Comparison of ENCODE assay signal across 25 mouse cellular contexts in the genomic region with DNA sequence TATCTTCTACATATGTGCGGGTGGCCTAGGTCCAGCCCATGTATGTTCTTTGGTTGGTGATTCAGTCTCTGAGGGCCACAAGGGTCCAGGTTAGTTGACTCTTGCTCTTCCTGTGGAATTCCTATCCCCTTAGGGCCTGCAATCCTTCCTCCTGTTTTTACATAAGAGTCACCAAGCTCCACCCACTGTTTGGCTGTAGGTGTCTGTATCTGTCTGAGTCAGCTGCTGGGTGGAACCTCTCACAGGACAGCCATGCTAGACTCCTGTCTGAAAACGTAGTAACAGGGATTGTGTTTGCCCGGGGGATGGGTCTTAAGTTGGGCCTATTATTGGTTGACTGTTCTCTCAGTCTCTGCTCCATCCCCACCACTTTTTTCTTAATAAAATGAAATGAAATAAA. TPM values are rescaled to one million over a fixed set of nuclear protein-coding genes. Genes with fewer than 3 reads are reported as not detected.
DNase-seq lines count a peak whose midpoint lies in the region; ATAC-seq and TF ChIP-seq lines count a peak whose summit lies in the region.
"Had no signal": no experiment of that assay in that cellular context is flagged by ENCODE, and none has a peak within 500 bp of the region (broad histone marks: within the 10 kb centered on the region; RNA-seq: fewer than 3 reads in every experiment).

No protein-coding gene starts in this region.

- H3K9ac ChIP-seq in liver, embryonic 12.5 days: no peak overlapping the region
- H3K9ac ChIP-seq in stomach, postnatal 0 days (ENCODE audit: low read length): no peak overlapping the region
- H3K9ac ChIP-seq: embryonic facial prominence, embryonic 12.5 days; forebrain, embryonic 12.5 days; heart, embryonic 15.5 days; hindbrain, embryonic 14.5 days; midbrain, embryonic 13.5 days had no signal

- ATAC-seq in liver, embryonic 12.5 days: peak; percentile 87
- ATAC-seq in stomach, postnatal 0 days (ENCODE audit: low FRiP score, low TSS enrichment): peak; percentile 48
- no peak for ATAC-seq in megakaryocyte, adult 5-6 weeks (ENCODE audit: poor library complexity, severe bottlenecking)
- ATAC-seq: midbrain, embryonic 13.5 days; Patski had no signal

- no peak overlapping the region for H3K4me3 ChIP-seq in liver, embryonic 12.5 days
- H3K4me3 ChIP-seq in stomach, postnatal 0 days (ENCODE audit: low read depth, low read length): no peak overlapping the region
- H3K4me3 ChIP-seq: embryonic facial prominence, embryonic 12.5 days; forebrain, embryonic 12.5 days; heart, adult 2 months; heart, embryonic 15.5 days; layer of hippocampus, adult 2 months; megakaryocyte, embryonic 14.5 days; midbrain, embryonic 13.5 days had no signal

- DNase-seq in ES-CJ7 (ENCODE audit: low read depth, low spot score): peak; percentile 75
- DNase-seq in R1 (ENCODE audit: low read depth, low spot score): peak; percentile 74
- DNase-seq in stomach, postnatal 0 days (ENCODE audit: low spot score): no peak
- no peak for DNase-seq in lung, postnatal 36 days
- DNase-seq in embryo, embryonic 10 days (ENCODE audit: low spot score): no peak
- DNase-seq: adrenal gland, postnatal 10 days; cerebellum, adult 11 months; cerebellum, postnatal 10 days; gastrocnemius, postnatal 36 days; heart, adult 2 months; heart, postnatal 36 days; kidney, postnatal 25 days; layer of hippocampus, postnatal 36 days; lung, adult 18-20 months; lung, postnatal 10 days had no signal

- no peak for TF ChIP-seq EP300 in stomach, postnatal 0 days (optimal IDR thresholded peaks at IDR 0.05)

- H3K9me3 ChIP-seq in liver, embryonic 12.5 days (replicated peaks): no peaks in the 10 kb centered on the region
- no peaks in the 10 kb centered on the region for H3K9me3 ChIP-seq in stomach, postnatal 0 days (ENCODE audit: control insufficient read depth, low read length)
- H3K9me3 ChIP-seq: embryonic facial prominence, embryonic 12.5 days; forebrain, embryonic 12.5 days; heart, embryonic 15.5 days; megakaryocyte, embryonic 14.5 days; midbrain, embryonic 13.5 days had no signal

- 64% methylated on average over 3 of the region's 3 CpGs for WGBS in liver, embryonic 12.5 days (ENCODE audit: insufficient replicate concordance)
- 72% methylated on average over 3 of the region's 3 CpGs for WGBS in stomach, postnatal 0 days

- no peak overlapping the region; the same call in 1 of the 2 replicates for H3K27ac ChIP-seq in liver, embryonic 12.5 days
- H3K27ac ChIP-seq in stomach, postnatal 0 days (replicated peaks): no peak overlapping the region
- H3K27ac ChIP-seq: embryonic facial prominence, embryonic 12.5 days; forebrain, embryonic 12.5 days; heart, adult 2 months; heart, embryonic 15.5 days; hindbrain, embryonic 14.5 days; layer of hippocampus, adult 2 months; midbrain, embryonic 13.5 days had no signal

- H3K4me1 ChIP-seq in liver, embryonic 12.5 days: peaks cover 10% of the 10 kb centered on the region
- H3K4me1 ChIP-seq in stomach, postnatal 0 days (replicated peaks; ENCODE audit: control insufficient read depth, insufficient read depth): no peaks in the 10 kb centered on the region
- H3K4me1 ChIP-seq: embryonic facial prominence, embryonic 12.5 days; forebrain, embryonic 12.5 days; heart, embryonic 15.5 days; midbrain, embryonic 13.5 days had no signal

- no peaks in the 10 kb centered on the region for H3K27me3 ChIP-seq in liver, embryonic 12.5 days (replicated peaks)
- no peaks in the 10 kb centered on the region for H3K27me3 ChIP-seq in stomach, postnatal 0 days (ENCODE audit: control insufficient read depth, insufficient read depth, low read length)
- H3K27me3 ChIP-seq: embryonic facial prominence, embryonic 12.5 days; forebrain, embryonic 12.5 days; heart, embryonic 15.5 days; midbrain, embryonic 13.5 days had no signal

- no peaks in the 10 kb centered on the region for H3K36me3 ChIP-seq in liver, embryonic 12.5 days
- no peaks in the 10 kb centered on the region for H3K36me3 ChIP-seq in stomach, postnatal 0 days (ENCODE audit: control insufficient read depth, insufficient read depth, low read length)
- H3K36me3 ChIP-seq: embryonic facial prominence, embryonic 12.5 days; forebrain, embryonic 12.5 days; heart, embryonic 15.5 days; midbrain, embryonic 13.5 days had no signal

- TF ChIP-seq CTCF in stomach, postnatal 0 days (IDR thresholded peaks at IDR 0.05; ENCODE audit: low read depth): no peak

- H3K4me2 ChIP-seq in liver, embryonic 12.5 days: no peak overlapping the region
- no peak overlapping the region for H3K4me2 ChIP-seq in stomach, postnatal 0 days (replicated peaks; ENCODE audit: low read depth)
- H3K4me2 ChIP-seq: embryonic facial prominence, embryonic 12.5 days; forebrain, embryonic 12.5 days; heart, embryonic 15.5 days; hindbrain, embryonic 14.5 days; midbrain, embryonic 13.5 days had no signal

RNA-seq across cellular contexts. Expression of a gene that starts 13.3 kb away (rescaled TPM):
- polyA plus RNA-seq in liver, embryonic 12.5 days (2016; fragmentation: Nextera tagmentation; extraction: Ambion mirVana): 11.3 and 11.8 TPM in 2 replicates
- 3.2 and 3.4 TPM in 2 replicates for polyA plus RNA-seq in stomach, postnatal 0 days (2015; fragmentation: Nextera tagmentation; extraction: Ambion mirVana)
- 3.2 and 4.8 TPM in 2 replicates for total RNA-seq in megakaryocyte, adult 5-6 weeks (2015)
- 4.3 and 6.7 TPM in 2 replicates for total RNA-seq in megakaryocyte, adult 5-6 weeks (2017)

RNA-seq across cellular contexts. Expression of a gene that starts 47.9 kb away (rescaled TPM):
- polyA plus RNA-seq in liver, embryonic 12.5 days (2016; fragmentation: Nextera tagmentation; extraction: Ambion mirVana): 13.2 TPM in 2 replicates
- 10.2 and 10.4 TPM in 2 replicates for polyA plus RNA-seq in stomach, postnatal 0 days (2015; fragmentation: Nextera tagmentation; extraction: Ambion mirVana)
- total RNA-seq in megakaryocyte, adult 5-6 weeks (2015): 105 and 123 TPM in 2 replicates
- total RNA-seq in megakaryocyte, adult 5-6 weeks (2017): 110 and 116 TPM in 2 replicates

Comparison
In these comparisons a context has a peak if more than half of its experiments do, and no peak if none do; other contexts are left out.
1. DNase-seq: peak in ES-CJ7 (single experiment) and R1 (single experiment); none in stomach, postnatal 0 days (single experiment), lung, postnatal 36 days (single experiment) and embryo, embryonic 10 days (single experiment).